ENCODE assay signal across 9 mouse cellular contexts in genomic region chr9:111478853-111479490, GRCm38 (mm10). TPM values are rescaled to one million over a fixed set of nuclear protein-coding genes. Genes with fewer than 3 reads are reported as not detected.
DNase-seq lines count a peak whose midpoint lies in the region; ATAC-seq and TF ChIP-seq lines count a peak whose summit lies in the region.
"Had no signal": no experiment of that assay in that cellular context is flagged by ENCODE, and none has a peak within 500 bp of the region (broad histone marks: within the 10 kb centered on the region; RNA-seq: fewer than 3 reads in every experiment).

No protein-coding gene starts in this region.

- no peak overlapping the region for H3K9ac ChIP-seq in lung, embryonic 14.5 days
- no peak overlapping the region for H3K9ac ChIP-seq in forebrain, postnatal 0 days

- no peak for DNase-seq in gastrocnemius, adult 2 months
- no peak for DNase-seq in gastrocnemius, postnatal 4 days (ENCODE audit: low spot score in 2 of 2)
- peak; percentile 77 for DNase-seq in lung, embryonic 14.5 days
- no peak for DNase-seq in lung, postnatal 36 days
- DNase-seq in forebrain, postnatal 0 days = peak; percentile 74
- peak; percentile 73 for DNase-seq in retina, embryonic 14.5 days (ENCODE audit: low spot score)
- no peak for DNase-seq in ovary, postnatal 14 days (ENCODE audit: low spot score)
- DNase-seq: gastrocnemius, postnatal 10 days had no signal

- peak; percentile 62 for TF ChIP-seq CTCF in gastrocnemius, adult 2 months (IDR thresholded peaks at IDR 0.05)
- TF ChIP-seq CTCF in lung, embryonic 14.5 days (IDR thresholded peaks at IDR 0.05; ENCODE audit: low read depth) = peak; percentile 78
- TF ChIP-seq CTCF in forebrain, postnatal 0 days (IDR thresholded peaks at IDR 0.05; ENCODE audit: low read depth) = peak; percentile 85

- no peak overlapping the region for H3K27ac ChIP-seq in gastrocnemius, adult 2 months
- no peak overlapping the region for H3K27ac ChIP-seq in lung, embryonic 14.5 days (ENCODE audit: low read depth)
- no peak overlapping the region for H3K27ac ChIP-seq in forebrain, postnatal 0 days (ENCODE audit: low read depth, low read length)

- no peak overlapping the region for H3K4me3 ChIP-seq in gastrocnemius, adult 2 months
- H3K4me3 ChIP-seq in lung, embryonic 14.5 days (ENCODE audit: low read depth, low read length) = no peak overlapping the region
- H3K4me3 ChIP-seq in forebrain, postnatal 0 days (ENCODE audit: low read depth, low read length) = no peak overlapping the region

- H3K9me3 ChIP-seq in lung, embryonic 14.5 days (ENCODE audit: low read depth, low read length) = no peaks in the 10 kb centered on the region
- no peaks in the 10 kb centered on the region for H3K9me3 ChIP-seq in forebrain, postnatal 0 days (ENCODE audit: low read length)

- intact Hi-C loops in gastrocnemius, adult 2 months (cut with DNase I) = loop anchor here (1.0 kb wide), 1 partner anchor 123 kb away; no protein-coding TSS in a partner anchor

- no peaks in the 10 kb centered on the region for H3K27me3 ChIP-seq in lung, embryonic 14.5 days (ENCODE audit: insufficient read depth, low read length)
- H3K27me3 ChIP-seq in forebrain, postnatal 0 days (ENCODE audit: insufficient read depth, low read length) = no peaks in the 10 kb centered on the region

- no peaks in the 10 kb centered on the region for H3K4me1 ChIP-seq in lung, embryonic 14.5 days (ENCODE audit: insufficient read depth)
- 0 out of 2 replicates have a peak, but pooled peaks cover 6% of the 10 kb centered on the region for H3K4me1 ChIP-seq in forebrain, postnatal 0 days (ENCODE audit: insufficient read depth)

- 58% methylated on average over 7 of the region's 7 CpGs for WGBS in lung, embryonic 14.5 days
- 63% methylated on average over 7 of the region's 7 CpGs for WGBS in forebrain, postnatal 0 days

- H3K4me2 ChIP-seq in lung, embryonic 14.5 days = no peak overlapping the region
- no peak overlapping the region for H3K4me2 ChIP-seq in forebrain, postnatal 0 days (ENCODE audit: low read depth)

- peak; percentile 38; the same call in 1 of the 2 replicates for ATAC-seq in lung, embryonic 14.5 days (ENCODE audit: insufficient read depth)
- ATAC-seq in forebrain, postnatal 0 days = peak; percentile 65; the same call in 1 of the 2 replicates
- no peak for ATAC-seq in inflammation-experienced regulatory T-cells, adult 6 months

- H3K36me3 ChIP-seq in lung, embryonic 14.5 days (ENCODE audit: insufficient read depth) = no peaks in the 10 kb centered on the region
- H3K36me3 ChIP-seq in forebrain, postnatal 0 days (ENCODE audit: insufficient read depth) = no peaks in the 10 kb centered on the region

RNA-seq across cellular contexts. Expression of gene Dclk3, which starts 40.1 kb away (rescaled TPM):
- total RNA-seq in gastrocnemius, adult 2 months (2021) = under 1 TPM; 0.41 to 0.50 TPM
- total RNA-seq in gastrocnemius, postnatal 4 days (2021) = 1 to 10 TPM; 1.5 to 1.7 TPM
- 0.23 TPM in 1 of 2 replicates, not detected in the other for polyA plus RNA-seq in lung, embryonic 14.5 days (2014; fragmentation: Nextera tagmentation; extraction: Ambion mirVana)
- total RNA-seq in forebrain, postnatal 0 days (2014; rRNA removed) = 20.1 and 20.8 TPM in 2 replicates
- 8.6 and 11.6 TPM in 2 replicates for polyA plus RNA-seq in forebrain, postnatal 0 days (2015; fragmentation: Nextera tagmentation; extraction: Ambion mirVana)
- polyA plus RNA-seq in inflammation-experienced regulatory T-cells, adult 6 months (2017; shearing (Covaris generic)) = not detected

Comparison
In these comparisons a context has a peak if more than half of its experiments do, and no peak if none do; other contexts are left out.
1. DNase-seq: peak in lung, embryonic 14.5 days (single experiment), forebrain, postnatal 0 days (single experiment) and retina, embryonic 14.5 days (single experiment); none in gastrocnemius, adult 2 months (single experiment), gastrocnemius, postnatal 4 days (0 of 2), lung, postnatal 36 days (single experiment) and ovary, postnatal 14 days (single experiment).
2. Peak in every context shown above with its lines, with median percentiles within 50 percentile points of each other: CTCF ChIP-seq.